Mouse (Mus musculus) CH12.LX (cell line): Measurements from ENCODE around the gene Igfbp1. TPM values are rescaled to one million over a fixed set of nuclear protein-coding genes. Genes with fewer than 3 reads are reported as not detected.

Source experiments
- DNase-seq: peaks from one replicate; pipeline ENCODE4 v3.0.0-alpha.2; 2013; ENCODE audit errors: extremely low read depth
- H3K27ac ChIP-seq: 2 replicates; pipeline ENCODE4 v1.5.1; 2012; ENCODE audit warnings: low read depth, mild to moderate bottlenecking, control low read depth, moderate library complexity; ENCODE audit not compliant: insufficient read depth
- H3K27me3 ChIP-seq: replicated peaks from 2 replicates; pipeline ENCODE3; 2012; ENCODE audit warnings: inconsistent platforms
- H3K36me3 ChIP-seq, 2 experiments: replicated peaks in 1 of 2; 2 replicates each; pipeline versions ENCODE3 to v1.6.1; 2012; ENCODE audit warnings: inconsistent platforms in 1 of 2, low read length in 1 of 2, mild to moderate bottlenecking in 1 of 2, mixed read lengths in 1 of 2, moderate library complexity in 1 of 2; ENCODE audit not compliant: control insufficient read depth in 1 of 2, insufficient read depth in 1 of 2
- H3K4me1 ChIP-seq, 2 experiments: 2 replicates each; pipeline ENCODE4 v1.6.1; 2012; ENCODE audit warnings: inconsistent platforms in 1 of 2, moderate library complexity in 1 of 2; ENCODE audit not compliant: insufficient read depth in 2 of 2, control insufficient read depth in 1 of 2
- H3K4me2 ChIP-seq: 2 replicates; pipeline ENCODE4 v1.6.1; 2012; ENCODE audit warnings: low read depth, mild to moderate bottlenecking, control low read depth; ENCODE audit not compliant: poor library complexity, insufficient read depth, severe bottlenecking
- H3K4me3 ChIP-seq, 3 experiments: fragments of 150-350 bp in 1 of 3; sonication (generic) in 1 of 3; replicated peaks in 1 of 3; 2 replicates each; pipeline versions ENCODE3 to v1.5.1; 2011 to 2012; ENCODE audit warnings: low read depth in 2 of 3, low read length in 2 of 3, mild to moderate bottlenecking in 2 of 3, moderate library complexity in 2 of 3, control low read depth in 1 of 3, improper control_type of control experiment in 1 of 3, inconsistent platforms in 1 of 3, mixed read lengths in 1 of 3; ENCODE audit not compliant: poor library complexity in 1 of 3
- H3K79me2 ChIP-seq: replicated peaks from 2 replicates; pipeline ENCODE4 v1.6.1; 2012; ENCODE audit warnings: mild to moderate bottlenecking, moderate library complexity; ENCODE audit not compliant: control insufficient read depth, poor library complexity, insufficient read depth, severe bottlenecking; ENCODE audit errors: extremely low read depth
- H3K9ac ChIP-seq: 2 replicates; pipeline ENCODE4 v1.6.1; 2012; ENCODE audit warnings: low read depth, mild to moderate bottlenecking, control low read depth, moderate library complexity; ENCODE audit not compliant: insufficient read depth
- H3K9me3 ChIP-seq: replicated peaks from 2 replicates; pipeline ENCODE3; 2012; ENCODE audit warnings: low read length, inconsistent platforms, mixed read lengths
- CHD1 ChIP-seq: IDR thresholded peaks from 2 replicates; pipeline ENCODE4 v1.6.1; 2012; ENCODE audit warnings: low read depth, low read length, improper control_type of control experiment, inconsistent platforms
- CTCF ChIP-seq, 2 experiments: IDR thresholded peaks in 1 of 2; conservative IDR thresholded peaks in 1 of 2; 2 replicates each; pipeline ENCODE4 v1.5.1; 2011 to 2012; ENCODE audit warnings: low read depth in 2 of 2, low read length in 2 of 2, improper control_type of control experiment in 1 of 2, inconsistent platforms in 1 of 2, mild to moderate bottlenecking in 1 of 2, moderate library complexity in 1 of 2
- ELF1 ChIP-seq: IDR thresholded peaks from 2 replicates; pipeline ENCODE4 v1.6.1; 2014; ENCODE audit warnings: low read depth, mild to moderate bottlenecking, inconsistent platforms, low read length, improper control_type of control experiment
- ETS1 ChIP-seq: conservative IDR thresholded peaks from 2 replicates; pipeline ENCODE4 v1.6.1; 2012; ENCODE audit warnings: low read depth, mild to moderate bottlenecking, inconsistent platforms, low read length, improper control_type of control experiment, moderate library complexity
- IRF4 ChIP-seq: IDR thresholded peaks from 2 replicates; pipeline ENCODE4 v1.6.1; 2014; ENCODE audit warnings: low read depth, mild to moderate bottlenecking, inconsistent platforms, low read length, improper control_type of control experiment
- JUND ChIP-seq: conservative IDR thresholded peaks from 2 replicates; pipeline ENCODE4 v1.6.1; 2011; ENCODE audit warnings: low read depth, low read length, improper control_type of control experiment
- KAT2A ChIP-seq: IDR thresholded peaks from 2 replicates; pipeline ENCODE4 v1.6.1; 2012; ENCODE audit warnings: low read length, improper control_type of control experiment, inconsistent platforms; ENCODE audit not compliant: insufficient replicate concordance
- MAFK ChIP-seq: IDR thresholded peaks from 2 replicates; pipeline ENCODE4 v1.6.1; 2011; ENCODE audit warnings: low read length, improper control_type of control experiment; ENCODE audit not compliant: insufficient replicate concordance
- NRF1 ChIP-seq: IDR thresholded peaks from 2 replicates; pipeline ENCODE4 v1.6.1; 2014; ENCODE audit warnings: low read depth, mild to moderate bottlenecking, inconsistent platforms, low read length, improper control_type of control experiment, moderate library complexity
- PAX5 ChIP-seq: IDR thresholded peaks from 2 replicates; pipeline ENCODE4 v1.6.1; 2012; ENCODE audit warnings: low read length, inconsistent platforms, mixed read lengths
- POLR2AphosphoS2 ChIP-seq: IDR thresholded peaks from 2 replicates; pipeline ENCODE4 v1.6.1; 2011; ENCODE audit warnings: low read depth, low read length, improper control_type of control experiment
- RAD21 ChIP-seq: IDR thresholded peaks from 2 replicates; pipeline ENCODE4 v1.6.1; 2011; ENCODE audit warnings: low read depth, mild to moderate bottlenecking, low read length, improper control_type of control experiment, moderate library complexity
- RCOR1 ChIP-seq: conservative IDR thresholded peaks from 2 replicates; pipeline ENCODE4 v1.6.1; 2012; ENCODE audit warnings: low read depth, mild to moderate bottlenecking, inconsistent platforms, low read length, improper control_type of control experiment
- SMC3 ChIP-seq: IDR thresholded peaks from 2 replicates; pipeline ENCODE4 v1.6.1; 2011; ENCODE audit warnings: low read depth, low read length, improper control_type of control experiment
- TCF12 ChIP-seq: IDR thresholded peaks from 2 replicates; pipeline ENCODE4 v1.6.1; 2014; ENCODE audit warnings: low read depth, mild to moderate bottlenecking, inconsistent platforms, low read length, improper control_type of control experiment
- UBTF ChIP-seq: IDR thresholded peaks from 2 replicates; pipeline ENCODE4 v1.6.1; 2012; ENCODE audit warnings: low read depth, mild to moderate bottlenecking, inconsistent platforms, low read length, improper control_type of control experiment, moderate library complexity
- USF1 ChIP-seq: IDR thresholded peaks from 2 replicates; pipeline ENCODE4 v1.6.1; 2014; ENCODE audit warnings: low read depth, mild to moderate bottlenecking, inconsistent platforms, low read length, improper control_type of control experiment
- ZC3H11A ChIP-seq: IDR thresholded peaks from 2 replicates; pipeline ENCODE4 v1.6.1; 2012; ENCODE audit warnings: low read depth, mild to moderate bottlenecking, inconsistent platforms, low read length, improper control_type of control experiment
- ZMIZ1 ChIP-seq: IDR thresholded peaks from 2 replicates; pipeline ENCODE4 v1.6.1; 2012; ENCODE audit warnings: low read depth, mild to moderate bottlenecking, inconsistent platforms, low read length, improper control_type of control experiment
- dilution Hi-C: fragments of 300-500 bp; cut with MboI; formaldehyde crosslinking; loops from 2 replicates; pipeline ENCODE4 v1.14.3; 2020; ENCODE audit warnings: low sequenced_read_pairs; ENCODE audit not compliant: extremely low pct_unique_long_range_greater_than_20kb, extremely low pct_ligation_motif_present
- in situ Hi-C: fragments of 300-500 bp; cut with MboI; formaldehyde crosslinking; loops from 3 replicates; pipeline ENCODE4 v1.14.3; 2019; ENCODE audit warnings: low sequenced_read_pairs, low pct_ligation_motif_present, low pct_unique_long_range_greater_than_20kb, mixed read lengths
- polyA plus RNA-seq: library from polyadenylated mRNA; unstranded; fragments of >175 nt; gene quantifications from 2 replicates; pipeline ENCODE4 v1.2.1, GENCODE M21; 2012; ENCODE audit warnings: low read depth; ENCODE audit not compliant: insufficient read length
- total RNA-seq, 2 experiments: library from RNA; depleted of rRNA; stranded (reverse); fragments of 300-350 nt in 1 of 2; fragments of >200 nt in 1 of 2; gene quantifications; 2 replicates each; pipeline ENCODE4 v1.2.3; 2012 to 2014

Igfbp1 gene
- total and polyA plus RNA-seq, 3 experiments = not detected

DNA sequence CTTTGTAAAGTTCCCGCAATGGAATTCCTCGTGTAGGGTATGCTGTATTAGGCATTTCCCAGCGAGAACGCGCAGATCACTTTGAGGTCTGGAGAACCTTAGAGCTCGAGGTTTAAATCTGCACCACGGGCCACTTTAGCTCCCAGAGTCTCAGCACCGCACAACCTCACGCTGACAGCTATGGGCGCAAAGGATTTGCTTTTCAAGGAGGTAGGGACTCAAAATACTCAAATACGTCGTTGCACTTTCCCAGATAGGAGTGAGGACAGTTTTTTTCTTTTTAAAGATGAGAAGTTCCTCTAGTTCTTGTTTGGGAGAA lies 16.7 kb downstream of the Igfbp1 start:
- Histone ChIP-seq H3K79me2 (no peaks in the 10 kb centered on the region), H3K4me2 (no peak overlapping the region), H3K36me3 (no peaks in the 10 kb centered on the region), H3K4me1 (no peaks in the 10 kb centered on the region), H3K9me3 (peaks cover 40% of the 10 kb centered on the region), H3K27ac (no peak overlapping the region), H3K27me3 (no peaks in the 10 kb centered on the region)
- in situ Hi-C loops (loop anchor here (25.0 kb wide), 1 partner anchor 1023 kb away; no protein-coding TSS in a partner anchor), dilution Hi-C loops (no loop called here)
- no peak for DNase-seq
- TF ChIP-seq KAT2A (no peak), ETS1 (no peak), JUND (no peak), POLR2AphosphoS2 (no peak), PAX5 (no peak), ELF1 (no peak), TCF12 (no peak), UBTF (no peak), NRF1 (no peak), IRF4 (no peak), ZMIZ1 (no peak), ZC3H11A (no peak)
- TF ChIP-seq, all 38 proteins: peak for 0
- Histone ChIP-seq H3K9ac (no peak overlapping the region), H3K4me3 (no peak overlapping the region)

DNA sequence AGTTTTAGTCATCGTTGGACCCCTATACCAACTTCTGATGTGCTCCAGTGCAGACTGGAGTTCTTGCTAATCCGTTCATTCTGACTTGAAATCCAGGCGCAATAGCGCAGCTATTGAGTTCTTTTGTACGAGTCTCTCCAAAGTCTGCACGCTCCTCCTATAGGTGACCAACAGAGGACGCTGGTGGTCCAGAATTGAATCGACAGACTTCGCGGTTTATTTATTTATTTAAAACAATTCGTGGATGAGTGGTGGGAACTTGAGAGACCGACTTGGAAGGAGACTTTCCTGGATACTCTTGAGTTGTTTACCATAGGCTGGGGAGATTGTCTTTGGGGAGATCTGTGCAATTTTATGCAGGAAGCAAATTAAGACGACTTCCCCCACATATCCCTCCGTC lies 17.2 kb downstream of the Igfbp1 start:
- DNase-seq = no peak

DNA sequence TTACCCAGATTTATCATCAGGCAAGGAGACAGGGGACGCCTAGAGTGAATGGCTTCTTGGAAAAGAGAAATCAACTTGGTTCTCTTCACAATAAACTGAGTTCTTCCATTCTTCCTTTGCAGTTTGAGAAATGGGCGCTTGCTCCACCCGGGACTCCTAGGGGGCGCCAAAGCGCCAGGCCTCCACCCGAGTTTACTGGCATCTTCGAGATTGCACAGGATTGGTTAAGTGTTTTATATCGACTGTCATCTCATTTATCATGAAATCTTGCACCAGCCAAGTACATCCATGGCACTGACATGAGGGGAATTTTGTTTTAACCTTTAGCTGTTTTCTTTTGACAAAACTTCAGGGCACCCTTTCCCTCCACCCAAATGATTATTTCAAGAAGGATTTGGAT lies 18.1 kb downstream of the Igfbp1 start:
- H3K4me2 ChIP-seq = no peak overlapping the region
- in situ Hi-C loops (loop anchor here (25.0 kb wide), 1 partner anchor 1022 kb away; no protein-coding TSS in a partner anchor), dilution Hi-C loops (no loop called here)
- H3K9ac ChIP-seq = no peak overlapping the region
- no peaks in the 10 kb centered on the region for H3K79me2 ChIP-seq
- no peak overlapping the region for H3K27ac ChIP-seq
- no peaks in the 10 kb centered on the region for H3K36me3 ChIP-seq
- no peak overlapping the region for H3K4me3 ChIP-seq
- TF ChIP-seq RAD21 = peak; percentile 50
- TF ChIP-seq MAFK = no peak
- TF ChIP-seq RCOR1 = no peak
- no peak for TF ChIP-seq USF1
- peak; percentile 30 for TF ChIP-seq SMC3
- peak; percentile 25 to 68; a peak in 3 of 4 replicates for TF ChIP-seq CTCF (conservative IDR thresholded peaks at IDR 0.05 in 1 of 2, IDR thresholded peaks at IDR 0.05 in 1 of 2; ENCODE audit: low read depth in 2 of 2, low read length in 2 of 2)
- H3K4me1 ChIP-seq = no peaks in the 10 kb centered on the region
- H3K27me3 ChIP-seq = no peaks in the 10 kb centered on the region
- H3K9me3 ChIP-seq = peaks cover 34% of the 10 kb centered on the region
- DNase-seq = peak; percentile 3

More for the DNA sequence above, 17.2 kb downstream of the Igfbp1 start:
- H3K4me1 ChIP-seq = no peaks in the 10 kb centered on the region
- H3K4me3 ChIP-seq = no peak overlapping the region
- dilution Hi-C loops = no loop called here
- H3K79me2 ChIP-seq = no peaks in the 10 kb centered on the region
- TF ChIP-seq SMC3 (no peak), NRF1 (no peak), CHD1 (no peak), CTCF (conservative IDR thresholded peaks at IDR 0.05 in 1 of 2, IDR thresholded peaks at IDR 0.05 in 1 of 2; ENCODE audit: low read depth in 2 of 2, low read length in 2 of 2) (peak in 1 of 2 experiments; percentile 15; a peak in 1 of 4 replicates)
- TF ChIP-seq, all 38 proteins: peak for 1
- no peak overlapping the region for H3K4me2 ChIP-seq
- H3K27me3 ChIP-seq = no peaks in the 10 kb centered on the region
- H3K9ac ChIP-seq = no peak overlapping the region
- no peak overlapping the region for H3K27ac ChIP-seq
- peaks cover 36% of the 10 kb centered on the region for H3K9me3 ChIP-seq
- no peaks in the 10 kb centered on the region for H3K36me3 ChIP-seq
- in situ Hi-C loops = loop anchor here (25.0 kb wide), 1 partner anchor 1023 kb away; no protein-coding TSS in a partner anchor
